In genomic region chr17:70173916-70174315, GRCm38 (mm10) we compare ENCODE assay signal across 33 mouse cellular contexts.
DNase-seq lines count a peak whose midpoint lies in the region; ATAC-seq lines count a peak whose summit lies in the region.
"Had no signal": no experiment of that assay in that cellular context is flagged by ENCODE, and none has a peak within 500 bp of the region (broad histone marks: within the 10 kb centered on the region; RNA-seq: fewer than 3 reads in every experiment).

No protein-coding gene starts in this region.

- no peaks in the 10 kb centered on the region for H3K4me1 ChIP-seq in heart, embryonic 10.5 days
- H3K4me1 ChIP-seq: embryonic facial prominence, embryonic 10.5 days; embryonic facial prominence, embryonic 15.5 days; forebrain, embryonic 13.5 days; heart, embryonic 12.5 days; hindbrain, embryonic 15.5 days; kidney, embryonic 15.5 days; limb, embryonic 10.5 days; limb, embryonic 15.5 days; liver, embryonic 13.5 days; neural tube, embryonic 15.5 days had no signal

- ATAC-seq in cerebellum, adult (ENCODE audit: insufficient number of reproducible peaks, low FRiP score, low TSS enrichment) = no peak
- ATAC-seq: activated CD4-positive, CD25-positive, alpha-beta regulatory T cell, adult 4 months; forebrain, embryonic 13.5 days; inflammation-experienced regulatory T-cells, adult 6 months; lung, postnatal 0 days had no signal

- DNase-seq in cerebellum, adult 11 months = peak; percentile 10
- DNase-seq in layer of hippocampus, adult 9-11 months = peak; percentile 10
- DNase-seq in layer of hippocampus, postnatal 10 days (ENCODE audit: low spot score in 2 of 2) = no peak
- peak; percentile 20 for DNase-seq in cerebellum, adult 8-10 months
- peak; percentile 34 for DNase-seq in telencephalon, adult 2 months (ENCODE audit: low read depth, low spot score)
- no peak for DNase-seq in heart, embryonic 10.5 days (ENCODE audit: low spot score)
- DNase-seq: adrenal gland, adult 2 months; gastrocnemius, adult 2 months; gastrocnemius, postnatal 36 days; heart, adult 18-20 months; heart, postnatal 4 days; kidney, adult 11 months; kidney, postnatal 25 days; liver, embryonic 13.5 days; lung, adult 18-20 months; midbrain, embryonic 14.5 days; right cerebral cortex, adult 18-20 months; thymus, postnatal 14 days had no signal

- H3K27me3 ChIP-seq in heart, embryonic 10.5 days (ENCODE audit: insufficient read depth, poor library complexity, severe bottlenecking) = no peaks in the 10 kb centered on the region
- H3K27me3 ChIP-seq: CH12.LX; embryonic facial prominence, embryonic 15.5 days; forebrain, embryonic 13.5 days; heart, embryonic 12.5 days; hindbrain, embryonic 15.5 days; kidney, embryonic 15.5 days; limb, embryonic 15.5 days; liver, embryonic 13.5 days; neural tube, embryonic 15.5 days had no signal

- H3K36me3 ChIP-seq in heart, embryonic 10.5 days = no peaks in the 10 kb centered on the region
- H3K36me3 ChIP-seq: embryonic facial prominence, embryonic 10.5 days; embryonic facial prominence, embryonic 15.5 days; heart, embryonic 12.5 days; hindbrain, embryonic 15.5 days; kidney, embryonic 15.5 days; limb, embryonic 10.5 days; limb, embryonic 15.5 days; liver, embryonic 13.5 days; neural tube, embryonic 15.5 days had no signal

- no peak overlapping the region for H3K4me3 ChIP-seq in heart, embryonic 10.5 days
- H3K4me3 ChIP-seq: embryonic facial prominence, embryonic 10.5 days; embryonic facial prominence, embryonic 15.5 days; forebrain, embryonic 13.5 days; gastrocnemius, adult 2 months; heart, embryonic 12.5 days; hindbrain, embryonic 15.5 days; kidney, embryonic 15.5 days; limb, embryonic 10.5 days; limb, embryonic 15.5 days; liver, embryonic 13.5 days; neural tube, embryonic 15.5 days had no signal

- H3K27ac ChIP-seq in heart, embryonic 10.5 days = no peak overlapping the region
- H3K27ac ChIP-seq: embryonic facial prominence, embryonic 10.5 days; embryonic facial prominence, embryonic 15.5 days; forebrain, embryonic 13.5 days; gastrocnemius, adult 2 months; hindbrain, embryonic 15.5 days; kidney, embryonic 15.5 days; limb, embryonic 10.5 days; limb, embryonic 15.5 days; liver, embryonic 13.5 days; macrophage; neural tube, embryonic 15.5 days had no signal

- 83% methylated on average over 6 of the region's 6 CpGs for WGBS in heart, embryonic 10.5 days

- H3K9me3 ChIP-seq in heart, embryonic 10.5 days = no peaks in the 10 kb centered on the region
- H3K9me3 ChIP-seq: embryonic facial prominence, embryonic 10.5 days; embryonic facial prominence, embryonic 15.5 days; forebrain, embryonic 13.5 days; heart, embryonic 12.5 days; hindbrain, embryonic 15.5 days; kidney, embryonic 15.5 days; limb, embryonic 10.5 days; limb, embryonic 15.5 days; liver, embryonic 13.5 days; neural tube, embryonic 15.5 days had no signal

Comparison
In these comparisons a context has a peak if more than half of its experiments do, and no peak if none do; other contexts are left out.
1. DNase-seq: peak in cerebellum, adult 11 months (single experiment), layer of hippocampus, adult 9-11 months (single experiment), cerebellum, adult 8-10 months (single experiment) and telencephalon, adult 2 months (single experiment); none in layer of hippocampus, postnatal 10 days (0 of 2) and heart, embryonic 10.5 days (single experiment).